Mouse (Mus musculus): ENCODE results near the gene Hist1h2be.
A peak's percentile ranks its signal among the peaks of the same experiment; 100 is the strongest.
"Not testable (repeated sequence)": the region's sequence is repeated elsewhere in the genome, so short reads cannot be mapped to it uniquely, and the experiment has no call there.

The Hist1h2be gene

GRCm38 (mm10) chr13:23573034-23573897 lies 47.7 kb downstream of the Hist1h2be start:
- not testable (repeated sequence) for DNase-seq (ENCODE audit: low spot score)

- no peak for DNase-seq (ENCODE audit: low spot score)
These were observed 48.5 kb downstream of the Hist1h2be start for GRCm38 (mm10) chr13:23572218-23573033.

GRCm38 (mm10) chr13:23571504-23572217 lies 49.3 kb downstream of the Hist1h2be start:
- not testable (repeated sequence) for DNase-seq (ENCODE audit: low spot score)

GRCm38 (mm10) chr13:23571022-23571503 lies 49.9 kb downstream of the Hist1h2be start, which contains the start of the genes Hist1h2ae and Hist1h2bg:
Hist1h2ae (minus strand) TSS chr13:23571220.
Hist1h2bg (plus strand) TSS chr13:23571396.
- DNase-seq (ENCODE audit: low spot score), result peak; percentile 68

GRCm38 (mm10) chr13:23570261-23571021 lies 50.5 kb downstream of the Hist1h2be start:
- not testable (repeated sequence) for DNase-seq (ENCODE audit: low spot score)

DNA sequence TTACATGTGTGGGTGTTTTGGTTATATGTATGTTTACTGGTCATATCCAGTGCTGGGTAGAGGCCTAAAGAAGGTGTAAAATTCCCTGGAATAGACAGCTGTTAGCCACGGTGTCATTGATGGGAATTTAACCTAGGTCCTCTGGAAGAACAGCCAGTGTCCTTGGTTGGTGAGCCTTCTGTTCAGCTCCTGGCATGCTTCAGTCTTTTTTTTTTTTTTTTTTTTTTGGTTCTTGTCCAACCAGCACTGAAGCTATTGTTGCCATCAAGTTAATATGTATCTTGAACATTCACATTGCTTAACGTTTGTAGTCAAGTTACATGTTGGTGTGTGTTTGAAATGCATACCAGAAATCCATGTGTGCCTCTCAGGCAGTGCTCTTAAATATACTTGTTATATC lies 56.4 kb downstream of the Hist1h2be start:
- DNase-seq (ENCODE audit: low spot score), result no peak

DNA sequence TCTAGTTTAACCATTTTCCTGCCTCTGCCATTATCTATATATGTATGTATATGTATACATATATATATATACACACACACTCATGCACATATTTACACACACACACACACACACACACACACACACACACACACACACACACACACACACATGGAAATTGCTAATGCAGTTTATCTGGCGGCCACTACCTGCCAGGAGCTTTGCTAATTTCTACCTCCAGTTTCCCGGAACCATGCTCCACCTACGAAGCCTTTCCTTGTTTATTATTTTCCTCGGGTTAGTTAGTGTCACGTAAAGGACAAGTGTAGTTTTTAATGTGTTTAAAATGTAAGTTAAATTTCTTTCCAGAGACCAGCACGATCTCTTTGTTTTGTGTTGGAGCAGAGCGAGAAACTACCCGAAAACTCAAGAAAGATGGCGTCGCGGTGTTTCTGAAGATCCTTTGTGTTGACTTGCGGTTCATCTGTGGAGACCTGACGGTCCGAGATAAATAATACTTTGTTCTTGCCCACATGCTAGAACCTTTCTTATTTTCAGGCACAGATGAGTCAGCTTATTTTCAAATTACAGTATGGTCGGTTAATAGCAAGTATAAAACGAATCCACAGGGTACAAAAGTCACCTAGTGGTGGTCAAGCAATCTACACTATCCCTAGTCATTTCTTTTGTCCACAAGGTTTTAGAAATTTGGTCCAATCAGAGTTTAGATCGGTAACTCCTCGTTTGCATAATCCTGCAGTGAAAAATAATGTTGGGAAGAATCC lies 58.0 kb downstream of the Hist1h2be start:
- peak; percentile 33 for DNase-seq (ENCODE audit: low spot score)

GRCm38 (mm10) chr13:23561883-23562659 lies 58.9 kb downstream of the Hist1h2be start, which contains the start of gene Hist1h3e:
Hist1h3e (minus strand) TSS chr13:23562369.
- peak; percentile 95 for DNase-seq (ENCODE audit: low spot score)

DNA sequence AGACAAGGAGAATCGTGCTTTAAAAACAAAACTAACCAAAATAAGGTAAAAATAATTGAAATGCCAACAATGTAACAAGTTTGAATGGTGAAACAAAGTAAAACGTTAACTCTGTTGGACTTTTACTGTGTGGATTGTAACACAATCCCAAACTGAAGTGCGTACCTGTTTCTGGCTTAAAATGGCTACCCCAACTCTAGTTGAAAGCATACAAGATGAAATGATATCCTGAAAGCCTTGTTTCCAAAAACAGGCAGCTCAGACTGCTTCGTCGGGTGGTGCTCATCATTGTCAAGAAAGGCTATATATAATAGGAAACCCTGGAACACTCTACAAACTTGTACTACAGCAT lies 59.4 kb downstream of the Hist1h2be start:
- not testable (repeated sequence) for DNase-seq (ENCODE audit: low spot score)

- not testable (repeated sequence) for DNase-seq (ENCODE audit: low spot score)
These were observed 60.2 kb downstream of the Hist1h2be start for GRCm38 (mm10) chr13:23560699-23561098.

DNA sequence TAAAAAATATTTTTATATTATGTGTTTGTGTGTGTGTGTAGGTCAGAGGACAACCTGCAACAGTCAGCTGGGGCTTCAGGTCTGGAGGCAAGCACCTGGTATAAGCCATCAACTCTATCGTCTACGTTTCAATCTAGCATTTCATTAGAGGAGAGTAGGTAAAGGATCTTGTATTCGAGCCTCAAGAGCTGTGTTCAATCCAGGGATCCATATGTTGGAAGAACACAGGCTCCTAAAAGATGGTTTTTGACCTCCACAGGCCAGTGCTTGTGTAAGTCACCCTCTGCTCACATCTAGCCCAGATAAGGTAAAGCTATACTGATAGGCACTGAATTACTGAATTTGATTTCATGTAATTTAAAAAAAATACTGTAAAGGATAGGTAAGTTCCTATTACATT lies 64.0 kb downstream of the Hist1h2be start:
- DNase-seq (ENCODE audit: low spot score), result no peak

DNA sequence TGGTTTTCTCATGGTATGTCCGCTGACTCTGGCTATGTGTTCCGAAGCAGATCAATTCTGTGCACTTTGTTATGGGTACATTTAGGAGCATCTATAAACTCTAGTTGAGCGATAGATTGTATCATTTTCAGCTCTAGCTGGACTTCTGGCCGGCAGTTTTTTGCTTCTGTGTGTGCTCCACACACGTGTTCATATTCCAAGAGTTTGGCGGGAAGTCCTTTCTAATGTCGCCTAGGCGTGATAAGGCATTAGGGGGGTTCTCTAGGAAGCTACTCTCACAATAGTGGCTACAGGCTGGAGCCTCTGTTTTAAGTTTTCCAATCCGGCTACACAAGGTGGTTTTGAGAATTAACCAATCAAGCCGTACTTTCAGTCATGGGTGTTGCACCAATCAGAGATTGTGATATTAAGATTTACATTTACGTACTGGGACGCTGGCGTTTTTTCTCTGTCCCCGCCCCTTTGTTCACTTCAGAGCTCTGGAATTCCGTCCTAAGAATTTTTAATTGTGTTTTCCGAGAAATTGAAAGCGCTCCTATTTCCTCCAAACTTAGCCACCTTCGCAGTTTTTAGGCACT lies 65.0 kb downstream of the Hist1h2be start:
- peak; percentile 63 for DNase-seq (ENCODE audit: low spot score)

DNA sequence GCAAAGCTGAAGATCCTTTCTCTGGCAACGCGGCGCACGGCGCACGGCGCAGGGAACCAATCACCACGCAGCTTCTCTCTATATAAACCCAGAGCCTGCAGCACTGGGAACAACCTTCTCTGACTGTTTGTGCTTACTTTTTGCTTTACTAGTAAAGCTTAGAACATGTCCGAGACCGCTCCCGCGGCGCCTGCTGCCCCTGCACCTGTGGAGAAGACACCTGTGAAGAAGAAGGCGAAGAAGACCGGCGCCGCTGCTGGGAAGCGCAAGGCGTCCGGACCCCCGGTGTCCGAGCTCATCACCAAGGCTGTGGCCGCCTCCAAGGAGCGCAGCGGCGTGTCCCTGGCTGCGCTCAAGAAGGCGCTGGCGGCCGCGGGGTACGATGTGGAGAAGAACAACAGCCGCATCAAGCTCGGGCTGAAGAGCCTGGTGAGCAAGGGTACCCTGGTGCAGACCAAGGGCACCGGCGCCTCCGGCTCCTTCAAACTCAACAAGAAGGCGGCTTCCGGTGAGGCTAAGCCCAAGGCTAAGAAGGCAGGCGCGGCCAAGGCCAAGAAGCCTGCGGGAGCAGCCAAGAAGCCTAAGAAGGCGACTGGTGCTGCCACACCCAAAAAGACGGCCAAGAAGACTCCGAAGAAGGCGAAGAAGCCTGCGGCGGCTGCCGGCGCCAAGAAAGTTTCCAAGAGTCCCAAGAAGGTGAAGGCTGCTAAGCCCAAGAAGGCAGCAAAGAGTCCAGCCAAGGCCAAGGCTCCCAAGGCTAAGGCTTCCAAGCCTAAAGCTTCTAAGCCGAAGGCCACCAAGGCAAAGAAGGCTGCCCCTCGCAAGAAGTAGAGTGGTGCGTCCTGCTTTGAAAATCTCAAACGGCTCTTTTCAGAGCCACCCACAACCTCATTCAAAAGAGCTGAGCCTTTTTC lies 65.7 kb downstream of the Hist1h2be start:
- peak; percentile 60 for DNase-seq (ENCODE audit: low spot score)

- DNase-seq (ENCODE audit: low spot score), result no peak
These were observed 66.5 kb downstream of the Hist1h2be start for GRCm38 (mm10) chr13:23554393-23554792.

DNA sequence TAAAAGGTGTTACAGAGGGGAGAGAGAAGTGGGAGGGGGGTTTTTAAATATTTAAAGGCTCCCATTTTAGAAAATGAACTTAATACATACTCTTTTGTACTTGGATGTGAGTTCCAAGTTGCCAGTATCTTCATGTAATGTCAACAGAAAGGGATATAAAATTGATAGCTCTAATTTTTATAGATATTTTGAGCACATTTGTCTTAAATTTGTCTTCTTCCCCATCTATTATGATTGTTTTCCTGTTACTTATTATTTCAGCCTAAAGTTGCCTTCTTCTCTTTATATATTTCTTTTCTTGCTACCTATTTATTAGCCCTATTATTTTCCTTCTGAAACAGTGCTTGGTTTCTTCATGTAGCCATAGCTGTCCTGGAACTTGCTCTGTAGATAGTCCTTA lies 68.0 kb downstream of the Hist1h2be start, which contains the start of gene Hist1h1d:
Hist1h1d (plus strand) TSS at position 301 of the 400 bp plus-strand sequence.
- no peak for DNase-seq (ENCODE audit: low spot score)

DNA sequence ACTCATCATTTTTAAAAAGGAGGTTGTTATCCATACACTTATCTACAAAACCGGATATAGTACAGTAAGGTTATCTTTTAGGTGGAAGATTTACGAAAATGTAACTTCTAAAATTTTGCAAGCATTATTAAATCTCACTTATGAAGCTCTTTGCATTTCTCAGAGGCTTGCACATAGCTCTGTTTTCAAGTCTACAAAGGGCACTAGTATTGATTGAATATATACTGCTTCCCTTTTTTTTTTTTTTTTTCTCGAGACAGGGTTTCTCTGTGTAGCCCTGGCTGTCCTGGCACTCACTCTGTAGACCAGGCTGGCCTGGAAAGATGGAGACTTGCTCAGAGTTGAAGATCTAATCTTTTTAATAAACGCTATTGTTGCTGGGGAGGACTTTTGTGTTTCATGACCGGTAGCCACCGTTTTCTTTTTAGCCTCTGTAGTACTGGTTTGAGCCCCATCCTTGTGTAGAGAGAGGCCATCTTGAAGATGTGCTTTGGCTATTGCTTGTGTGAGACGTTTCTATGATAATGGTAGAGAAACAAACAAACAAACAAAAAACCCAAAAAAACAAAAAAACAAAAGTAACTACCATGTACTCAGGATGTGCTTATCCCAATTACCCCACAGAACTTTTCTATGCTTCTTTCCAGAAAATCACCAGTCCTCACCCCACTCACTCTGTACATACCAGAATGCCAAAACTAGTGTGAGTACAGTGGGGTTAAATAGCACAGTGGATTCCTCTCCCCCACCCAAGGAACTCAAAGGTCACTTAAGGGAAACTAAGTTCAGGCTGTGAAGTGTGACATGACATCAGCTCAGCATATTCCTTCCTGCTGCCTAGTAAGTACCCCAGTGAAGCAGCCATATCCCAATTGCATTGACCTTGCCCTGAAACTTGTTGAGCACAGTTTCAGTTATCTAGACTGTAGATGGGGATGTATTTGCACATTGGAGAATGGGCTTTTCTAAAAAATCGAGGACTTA lies 68.7 kb downstream of the Hist1h2be start:
- DNase-seq (ENCODE audit: low spot score), result no peak

Measured in T-cell, adult 2 months (primary cell).